Mouse (Mus musculus): ENCODE results near the gene Gtf2i.

GRCm38 (mm10) chr5:134221708-134222150 is 92.8 kb downstream of the Gtf2i start:
- no peak for TF ChIP-seq CTCF (IDR thresholded peaks at IDR 0.05; ENCODE audit: borderline replicate concordance, insufficient read depth, low read depth, low read length)
- no peak for TF ChIP-seq POLR2A (IDR thresholded peaks at IDR 0.05; ENCODE audit: borderline replicate concordance, insufficient read depth, low read length)

All from cerebellum, adult 2 months (tissue).